Mouse (Mus musculus): ENCODE results near the gene Gm49396.

The Gm49396 gene

DNA sequence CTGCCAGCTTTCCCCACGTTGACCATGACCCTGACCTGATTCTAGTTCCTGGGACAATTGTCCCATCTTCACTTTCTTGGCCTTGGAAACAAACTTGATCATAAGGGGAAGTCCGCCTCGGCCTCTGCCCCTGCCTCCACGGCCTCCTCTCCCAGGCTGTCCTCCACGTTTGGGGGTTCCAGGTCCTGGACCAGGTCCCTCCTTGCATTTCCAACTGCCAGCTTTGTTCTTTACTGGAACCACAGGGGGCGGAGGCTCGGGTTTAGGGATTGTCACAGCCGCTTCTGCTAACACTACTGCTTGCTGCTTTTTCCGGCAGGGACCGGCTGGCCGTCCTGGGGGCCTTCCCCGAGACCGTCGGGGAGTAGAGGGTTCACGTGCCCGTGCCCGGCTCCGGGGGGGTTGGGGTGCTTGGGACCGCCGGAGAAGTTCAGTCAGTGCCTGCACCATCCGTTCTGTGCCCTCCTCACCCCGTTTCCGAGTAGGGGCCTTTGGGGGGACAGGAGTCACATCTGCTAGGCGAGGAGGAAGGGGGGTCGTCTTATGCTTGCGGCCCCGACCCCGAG, 23.4 kb downstream of the Gm49396 start:
- DNase-seq (ENCODE audit: low spot score in 2 of 2), result no peak

DNA sequence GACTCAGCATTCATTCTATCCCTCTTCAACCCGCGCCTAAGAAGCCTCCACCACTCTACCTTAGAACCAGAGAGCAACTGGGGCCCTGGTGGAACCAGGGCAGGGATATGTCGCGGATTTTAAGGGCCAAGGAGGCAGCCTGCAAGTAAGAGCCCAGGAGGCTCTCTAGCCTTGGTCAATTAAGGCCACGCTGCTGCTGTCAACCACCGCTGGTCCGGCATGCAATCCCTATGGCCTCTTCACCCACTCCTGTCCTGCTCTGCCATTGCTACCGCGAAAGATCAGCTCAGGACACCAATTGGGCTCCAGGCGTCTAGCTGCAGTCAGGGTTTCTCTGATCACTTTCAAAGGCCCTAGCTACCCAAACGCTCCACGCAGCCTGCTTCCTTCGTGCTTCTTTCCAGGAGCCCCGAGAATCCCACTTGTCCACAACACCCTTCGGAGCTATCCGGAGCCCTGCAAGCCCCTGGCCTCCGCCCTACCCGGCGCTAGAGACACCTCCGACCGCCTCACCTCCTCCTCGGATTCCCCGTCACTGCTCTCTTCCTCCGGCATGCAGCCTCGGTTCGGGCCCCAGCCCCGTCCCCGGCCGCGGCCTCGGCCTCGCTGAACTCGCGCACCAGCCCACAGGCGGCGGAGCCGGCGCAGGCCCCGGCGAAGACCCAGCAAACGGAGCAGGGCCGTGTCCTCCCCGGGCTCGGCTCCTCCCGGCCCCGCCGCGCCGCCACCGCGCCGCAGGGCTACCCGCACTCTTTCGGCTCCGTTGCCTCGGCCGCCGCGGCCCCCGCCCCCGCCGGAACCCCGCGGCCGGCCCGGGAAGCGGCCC, 24.9 kb downstream of the Gm49396 start:
- DNase-seq (ENCODE audit: low spot score in 2 of 2), result peak; percentile 71 to 83

DNA sequence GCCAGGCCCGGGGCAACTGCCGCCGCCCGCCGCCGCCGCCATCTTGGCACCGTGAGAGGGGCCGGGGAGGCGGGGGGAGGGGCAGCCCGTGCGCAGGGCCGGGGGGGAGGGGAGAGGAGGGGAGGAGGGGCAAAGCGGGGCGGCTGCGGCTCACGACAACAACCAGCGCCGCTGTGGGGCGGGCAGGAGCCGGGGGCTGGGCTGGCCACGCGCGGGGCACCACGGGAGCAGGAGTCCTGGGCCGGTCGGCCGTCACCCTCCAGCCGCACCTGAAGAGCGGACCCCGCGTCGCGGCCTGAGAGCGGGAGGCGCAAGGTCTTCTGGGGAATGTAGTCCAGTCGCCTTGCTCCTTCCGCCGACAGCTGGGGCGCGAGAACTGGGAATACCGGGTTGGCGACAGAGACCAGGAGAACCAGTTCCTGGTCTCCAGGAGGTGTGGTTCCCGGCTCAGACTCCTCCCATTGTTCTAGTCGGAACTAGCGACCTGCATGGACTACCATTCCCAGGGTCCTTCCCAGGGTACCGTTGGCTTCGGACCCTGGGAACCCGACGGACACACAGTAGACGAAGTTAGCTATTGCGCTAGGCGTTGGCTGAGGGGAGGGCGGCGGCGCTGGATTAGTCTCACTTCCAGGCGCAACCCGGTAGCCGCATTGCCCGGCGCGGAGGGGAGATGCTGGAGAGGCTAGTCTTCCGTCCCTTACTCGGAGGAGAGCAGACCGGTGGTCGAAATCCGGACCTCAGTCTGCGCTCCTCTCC, 25.7 kb downstream of the Gm49396 start, which contains the start of gene Kmt2b:
TSS of gene Kmt2b (minus strand) at position 51 of the 759 bp plus-strand sequence.
- DNase-seq (ENCODE audit: low spot score in 2 of 2), result peak; percentile 89 to 95

DNA sequence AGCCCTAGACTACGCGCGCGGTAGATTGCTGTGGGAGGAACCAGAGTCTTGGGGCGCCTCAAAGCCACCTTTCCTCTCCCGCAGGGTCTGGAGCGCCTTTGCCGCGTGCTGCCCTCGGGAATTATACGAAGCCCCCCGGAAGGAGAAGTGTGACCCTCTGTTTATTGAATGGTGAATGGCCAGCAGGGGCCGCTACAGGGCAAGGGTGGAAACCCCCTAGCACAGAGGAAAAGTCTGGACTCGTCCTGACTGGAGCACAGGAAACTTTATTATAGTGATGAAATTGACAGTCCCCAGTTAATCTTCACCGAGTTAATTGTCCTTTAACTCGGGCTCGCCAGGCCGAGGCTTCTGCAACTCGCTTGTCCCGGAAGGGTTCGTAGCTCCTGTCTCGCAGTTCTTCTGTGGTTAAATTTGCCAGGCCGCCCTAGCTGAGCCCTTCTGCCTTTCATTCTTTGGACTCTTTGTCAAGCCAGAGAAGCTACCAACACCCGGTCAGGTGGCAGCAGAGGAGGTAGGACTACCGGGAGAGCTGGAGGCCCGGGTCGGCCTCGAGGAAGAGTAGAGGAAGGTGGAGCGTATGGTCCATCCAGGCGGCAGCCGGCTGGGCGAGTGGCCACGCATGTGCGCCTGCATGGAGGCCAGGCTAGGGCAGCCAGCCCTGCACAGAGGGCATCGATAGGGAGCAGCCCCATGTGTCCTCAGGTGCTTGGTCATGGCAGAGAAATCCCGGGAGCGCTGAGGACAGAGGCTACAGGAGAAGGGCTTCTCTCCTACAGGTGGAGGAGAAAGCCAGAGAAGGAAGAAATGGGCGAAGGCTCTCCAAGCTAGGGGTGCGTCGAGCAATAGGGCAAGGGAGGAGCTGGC, 26.5 kb downstream of the Gm49396 start:
- DNase-seq (ENCODE audit: low spot score in 2 of 2), result peak; percentile 86 to 91

DNA sequence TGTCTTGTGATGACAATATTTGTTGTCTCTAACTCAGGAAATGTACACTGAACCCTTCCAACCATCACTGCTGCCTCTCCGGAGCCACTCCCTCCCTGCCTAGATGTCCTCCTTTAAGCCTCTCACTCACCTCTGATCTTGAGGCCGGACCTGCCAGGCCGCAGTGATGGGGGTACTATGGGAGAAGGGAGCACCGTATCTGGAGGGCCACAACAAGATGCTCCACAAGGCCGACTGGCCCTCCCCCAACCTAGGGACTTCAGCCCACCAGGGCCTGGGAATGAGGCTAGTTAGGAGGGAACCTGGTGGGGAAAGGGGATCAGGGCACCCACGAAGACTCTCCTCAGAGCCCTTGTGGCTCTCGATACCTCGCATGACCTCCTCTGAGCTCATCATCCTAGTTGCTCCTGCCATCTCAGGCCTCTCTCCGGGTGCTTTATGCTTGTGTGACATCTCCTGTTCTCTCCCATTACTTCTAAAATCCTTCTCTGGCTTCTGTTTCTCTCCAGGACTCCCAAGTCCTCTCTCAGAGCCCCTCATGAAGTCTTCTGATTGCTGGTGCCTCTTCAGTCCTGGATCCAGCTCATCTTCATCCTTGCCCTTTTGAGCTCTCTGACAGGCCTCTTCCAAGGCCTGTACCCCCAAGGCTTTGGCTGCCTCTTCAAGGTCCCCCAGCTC, 27.9 kb downstream of the Gm49396 start:
- DNase-seq (ENCODE audit: low spot score in 2 of 2), result no peak

DNA sequence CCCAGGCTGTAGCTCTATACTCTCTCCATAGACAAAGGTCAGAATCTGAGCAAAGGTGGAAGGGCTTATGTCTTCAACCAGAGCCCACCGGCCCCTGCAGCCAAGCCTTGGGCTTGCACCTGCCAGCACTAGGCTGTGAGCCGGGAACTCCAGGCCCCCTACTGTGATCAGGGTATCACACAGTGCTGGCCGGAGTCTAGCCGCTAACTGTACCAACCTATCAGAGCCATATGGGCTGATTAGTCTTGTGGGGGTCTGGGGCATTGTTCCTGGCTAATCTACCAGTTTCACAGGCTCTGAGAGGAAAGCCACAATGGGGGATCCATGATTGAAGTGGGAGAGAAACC, 28.4 kb downstream of the Gm49396 start:
- DNase-seq (ENCODE audit: low spot score in 2 of 2), result no peak

DNA sequence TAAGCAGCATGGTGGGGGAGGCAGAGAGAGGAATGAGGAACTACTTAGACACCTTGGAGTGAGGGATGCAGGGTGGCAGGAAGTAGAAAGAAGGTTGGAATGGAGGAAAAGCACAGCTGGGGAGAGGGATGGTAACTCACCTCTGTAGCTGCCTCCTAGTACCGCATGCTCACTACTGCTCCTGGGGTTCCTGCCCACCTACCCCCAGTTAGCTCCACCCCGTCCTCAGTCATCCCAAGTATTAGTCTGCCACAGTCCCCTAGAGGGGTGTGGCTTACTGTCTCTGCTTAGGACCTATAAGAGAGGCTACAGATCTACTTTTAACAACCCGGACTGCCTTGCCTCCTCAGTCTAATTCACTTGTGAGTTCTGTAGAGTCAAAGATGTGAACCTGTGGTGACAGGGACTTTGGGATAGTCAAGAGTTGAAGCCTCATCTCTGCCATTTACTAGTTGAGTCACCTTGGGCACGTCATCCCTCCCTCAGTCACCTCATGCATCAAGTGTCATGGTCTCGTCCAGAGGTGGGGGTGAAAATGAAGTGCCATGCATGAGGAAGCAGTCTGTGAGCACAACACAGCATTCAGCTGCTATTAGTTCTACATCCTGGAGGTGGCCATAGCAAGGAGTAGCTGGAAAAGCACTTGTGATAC, 29.8 kb downstream of the Gm49396 start:
- no peak for DNase-seq (ENCODE audit: low spot score in 2 of 2)

DNA sequence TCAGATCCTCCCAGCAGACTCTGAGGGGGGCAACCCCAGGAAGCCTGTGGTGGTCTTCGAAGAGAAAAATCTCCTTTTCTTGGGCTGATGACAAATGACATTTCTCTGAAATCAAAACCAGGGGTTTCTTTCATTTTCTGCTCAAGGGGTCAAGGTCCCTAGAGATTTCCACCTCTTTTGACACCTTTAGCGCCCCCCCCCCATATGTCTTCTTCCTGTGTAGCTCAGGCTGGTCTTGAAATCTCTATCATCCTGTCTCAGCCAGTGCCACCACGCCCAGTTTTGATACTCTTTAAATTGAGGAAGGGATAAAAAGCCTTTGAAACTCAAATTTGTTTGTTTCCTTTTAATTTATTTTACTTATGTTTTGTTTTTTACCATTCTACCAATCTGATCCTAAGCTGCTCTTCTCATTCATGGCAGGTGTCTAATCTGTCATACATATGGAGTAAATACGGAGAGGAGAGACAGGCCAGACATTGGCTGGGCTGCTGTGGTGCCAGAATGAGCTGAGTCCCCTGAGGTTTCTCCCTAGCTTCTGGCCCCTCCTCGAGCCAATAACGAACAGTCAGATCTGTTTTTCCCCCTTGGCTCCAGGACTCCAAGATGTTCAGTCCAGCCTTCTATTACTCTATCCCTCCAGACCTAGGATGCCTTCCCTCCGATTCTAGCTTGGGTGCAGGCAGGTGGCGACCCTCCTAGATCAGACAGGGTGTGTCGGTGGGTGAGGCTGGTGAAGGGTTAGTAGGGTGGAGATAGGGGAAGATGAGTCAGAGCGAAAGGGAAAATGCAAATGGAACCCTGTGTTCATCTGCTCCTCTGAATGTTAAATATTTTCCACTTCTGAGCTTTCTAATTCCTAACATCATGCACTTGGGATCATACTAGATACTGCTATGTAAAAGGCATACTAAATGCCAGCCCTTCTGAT, 30.7 kb downstream of the Gm49396 start:
- DNase-seq (ENCODE audit: low spot score in 2 of 2), result no peak

DNA sequence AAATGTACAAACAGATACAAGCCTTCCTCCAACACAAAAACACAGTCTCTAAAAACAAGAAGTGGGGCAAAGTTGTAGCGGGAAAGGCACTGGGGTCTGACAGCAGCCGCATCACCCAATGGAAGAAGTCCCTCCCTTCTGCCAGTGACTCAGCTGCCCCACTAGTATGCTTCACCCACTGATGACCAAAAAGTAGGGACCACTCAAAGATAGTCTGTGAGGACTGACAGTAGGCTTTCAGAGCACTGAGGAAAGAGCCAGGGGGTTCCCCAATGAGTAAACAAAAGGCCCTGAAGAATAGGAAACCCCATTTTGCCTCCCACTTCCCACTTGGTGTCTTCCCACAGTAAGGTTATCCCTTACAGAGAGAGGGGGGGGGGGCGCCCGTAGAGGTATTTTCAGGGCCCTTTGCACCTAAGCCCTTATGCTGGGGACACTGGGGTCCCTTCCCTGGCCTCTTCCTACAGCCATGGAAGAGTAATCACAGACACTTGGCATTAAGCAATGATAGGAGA, 31.4 kb downstream of the Gm49396 start:
- DNase-seq (ENCODE audit: low spot score in 2 of 2), result no peak

DNA sequence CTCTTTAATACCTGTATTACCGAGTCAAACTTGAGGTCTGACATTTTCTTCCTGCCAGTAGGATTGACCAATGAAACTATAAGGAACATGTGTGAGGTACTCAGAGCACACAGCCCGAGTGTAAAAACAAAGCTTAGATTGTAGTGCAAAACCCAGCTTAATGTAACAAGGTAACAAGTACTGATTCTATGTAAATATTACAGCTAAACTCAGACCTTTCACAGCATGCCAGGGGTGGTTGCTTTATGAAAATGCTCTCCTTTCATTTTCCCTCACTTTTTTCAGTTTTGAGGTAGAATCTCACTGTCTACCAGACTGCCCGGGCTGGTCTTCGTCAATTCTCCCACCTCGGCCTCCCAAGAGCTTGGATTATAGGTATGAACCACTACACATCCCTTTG, 32.9 kb downstream of the Gm49396 start:
- DNase-seq (ENCODE audit: low spot score in 2 of 2), result no peak

DNA sequence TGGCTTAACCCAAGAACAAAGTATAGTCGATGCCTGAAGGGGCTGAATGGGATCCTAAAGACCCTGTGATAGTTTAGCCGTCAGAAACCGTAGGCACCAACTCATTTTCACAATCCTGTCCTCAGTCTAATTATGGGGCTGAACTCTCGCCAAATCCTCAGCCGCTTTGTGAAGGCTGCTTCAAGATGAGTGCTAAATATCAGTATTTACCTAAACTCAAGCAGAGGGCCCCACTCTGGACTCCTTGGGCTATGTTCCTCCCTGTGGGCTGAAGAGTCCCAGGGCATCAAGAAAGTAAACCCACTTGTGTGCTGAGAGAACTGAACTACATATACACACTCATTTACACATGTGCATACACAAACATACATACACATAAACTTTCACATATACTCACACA, 33.7 kb downstream of the Gm49396 start:
- no peak for DNase-seq (ENCODE audit: low spot score in 2 of 2)

DNA sequence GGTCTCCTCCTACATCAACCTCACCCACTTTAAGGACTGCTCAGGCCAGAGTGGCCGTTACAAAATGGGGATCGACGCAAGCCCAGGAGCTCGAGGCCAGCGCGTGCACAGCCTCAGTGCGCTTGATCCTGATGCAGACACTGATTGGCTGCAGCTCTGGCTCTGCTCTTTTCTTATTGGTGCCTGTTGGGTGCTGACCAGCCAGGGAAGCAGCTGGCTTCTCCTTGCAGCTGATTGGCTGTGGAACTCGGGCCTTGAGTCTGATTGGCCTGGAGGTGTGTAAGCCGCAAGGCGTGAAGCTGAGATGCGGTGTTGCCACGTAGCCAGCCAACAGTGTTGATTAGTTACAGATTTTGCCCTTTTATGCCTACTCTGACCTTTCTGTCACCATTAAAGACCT, 35.6 kb downstream of the Gm49396 start, which contains the start of gene Zbtb32:
TSS of gene Zbtb32 (minus strand) at position 124 of the 400 bp plus-strand sequence.
- no peak for DNase-seq (ENCODE audit: low spot score in 2 of 2)

DNA sequence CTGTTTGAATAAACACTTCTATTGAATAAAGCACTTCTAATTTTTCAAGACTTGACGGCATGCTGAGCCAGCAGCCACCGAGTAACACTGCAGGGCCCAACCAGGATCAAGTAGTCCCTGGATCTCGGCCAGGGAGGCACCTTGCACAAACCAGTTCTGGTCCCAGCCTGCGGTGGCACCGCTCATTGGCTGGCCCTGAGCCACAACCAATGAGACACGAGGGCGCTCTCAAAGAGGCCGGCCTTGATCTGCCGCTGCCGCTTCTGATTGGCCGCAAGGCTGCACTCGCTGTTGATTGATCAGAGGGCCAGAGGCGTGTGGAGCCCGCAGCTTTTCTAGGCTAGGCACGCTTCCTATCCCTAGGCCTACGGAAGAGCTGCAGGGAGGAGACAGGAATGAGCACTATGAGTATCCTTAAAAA, 36.8 kb downstream of the Gm49396 start:
- DNase-seq (ENCODE audit: low spot score in 2 of 2), result peak; percentile 53 to 86

DNA sequence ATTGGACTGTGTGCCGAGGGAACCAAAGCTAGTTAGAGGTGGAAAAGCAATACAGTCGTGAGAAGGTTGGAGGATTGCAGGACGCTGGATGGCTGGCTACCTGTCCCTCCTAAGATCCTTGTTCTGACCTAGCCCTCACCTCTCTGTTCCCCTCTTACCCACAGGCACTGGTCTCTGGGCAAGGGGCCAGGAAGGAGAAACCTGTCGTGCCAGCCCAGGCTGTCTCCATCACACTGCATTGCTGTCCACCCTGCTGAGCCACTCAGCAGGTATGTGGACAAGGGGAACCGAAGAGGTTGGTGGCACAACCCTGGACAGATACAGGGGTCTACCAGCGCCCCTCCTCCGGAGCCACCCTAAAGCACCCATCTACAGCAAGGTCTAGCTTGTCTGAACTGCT, 37.5 kb downstream of the Gm49396 start:
- DNase-seq (ENCODE audit: low spot score in 2 of 2), result no peak

DNA sequence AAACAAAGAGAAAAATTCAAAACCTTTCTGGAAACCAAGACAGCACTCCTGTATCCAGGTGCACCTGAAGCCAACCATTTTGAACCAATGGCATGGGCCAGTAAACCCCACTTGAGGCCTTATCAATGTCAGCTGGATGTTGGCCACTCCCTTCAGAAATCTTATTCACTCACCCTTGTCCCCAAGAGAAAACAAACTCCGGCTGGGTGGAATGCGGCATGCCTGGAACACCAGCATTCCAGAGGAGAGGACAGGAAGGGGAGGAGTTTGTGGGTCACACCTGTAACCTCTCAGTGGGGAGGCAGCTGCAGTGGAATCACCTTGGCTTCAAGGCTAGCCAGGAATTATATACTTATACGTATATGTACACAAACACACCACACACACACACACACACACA, 39.4 kb downstream of the Gm49396 start:
- DNase-seq (ENCODE audit: low spot score in 2 of 2), result no peak

DNA sequence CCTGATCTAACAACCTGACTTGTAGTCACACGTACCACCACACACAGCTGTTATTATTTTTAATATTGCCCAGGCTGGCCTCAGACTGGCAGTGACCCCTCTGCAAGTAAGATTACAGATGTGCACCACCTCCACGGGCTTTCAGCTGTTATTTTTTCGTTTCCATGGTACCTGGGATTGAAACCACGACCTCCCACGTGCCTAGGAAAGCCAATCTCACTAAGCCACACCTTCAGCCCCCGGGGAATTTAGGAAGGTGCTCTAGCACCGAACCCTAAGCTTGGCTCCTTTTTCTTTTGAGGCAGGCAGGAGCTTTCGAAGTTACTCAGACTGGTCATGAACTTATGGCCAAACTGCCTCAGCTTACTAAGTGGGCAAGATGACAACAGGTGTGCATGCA, 41.3 kb downstream of the Gm49396 start:
- DNase-seq (ENCODE audit: low spot score in 2 of 2), result no peak

DNA sequence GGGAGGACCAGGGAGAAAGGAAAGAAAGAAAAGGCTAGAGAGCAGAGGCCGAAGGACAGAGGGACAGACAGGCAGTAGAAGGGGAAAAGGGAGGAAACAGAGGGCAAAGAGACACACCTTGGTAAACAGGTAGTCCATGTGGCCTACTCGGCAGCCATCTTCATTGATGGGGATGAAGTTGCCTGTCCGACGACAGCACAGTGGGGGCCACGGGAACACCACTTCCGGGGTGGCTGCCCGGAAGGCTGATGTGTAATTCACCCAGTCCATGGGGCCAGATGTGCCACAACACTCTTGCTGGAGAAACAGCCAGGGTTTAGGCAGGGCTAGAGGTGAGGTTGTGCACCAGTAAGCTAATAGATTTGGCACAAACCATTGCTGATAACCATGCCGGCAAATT, 41.8 kb downstream of the Gm49396 start:
- no peak for DNase-seq (ENCODE audit: low spot score in 2 of 2)

DNA sequence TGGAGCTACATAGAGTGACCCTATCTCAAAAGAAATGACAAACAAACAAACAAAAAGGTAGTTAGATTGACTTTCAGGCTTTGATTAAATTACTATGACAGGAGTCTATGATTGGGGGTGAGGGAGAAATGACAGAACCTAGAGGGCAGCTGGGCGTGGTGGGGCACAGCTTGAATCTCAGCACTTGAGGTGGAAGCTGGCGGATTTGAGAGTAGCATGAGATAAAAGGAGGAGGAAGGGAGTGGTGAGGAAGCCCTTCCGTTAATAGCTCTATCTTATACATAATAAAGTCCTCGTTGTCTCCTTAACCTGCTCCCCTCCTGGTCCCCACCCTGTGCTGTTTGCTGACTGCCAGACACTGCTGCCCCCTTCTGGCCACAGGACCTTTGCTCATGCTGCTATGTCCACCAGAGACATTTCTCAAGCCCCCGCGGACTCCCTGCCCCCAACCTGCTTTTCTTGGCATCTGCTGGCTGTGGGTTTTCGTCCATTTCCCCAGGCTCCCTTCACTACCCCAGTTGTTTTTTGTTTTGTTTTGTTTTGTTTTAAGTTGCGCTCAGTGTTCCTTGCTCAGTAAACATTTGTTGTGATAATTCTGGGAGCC, 44.7 kb downstream of the Gm49396 start:
- DNase-seq (ENCODE audit: low spot score in 2 of 2), result peak; percentile 39 to 82

DNA sequence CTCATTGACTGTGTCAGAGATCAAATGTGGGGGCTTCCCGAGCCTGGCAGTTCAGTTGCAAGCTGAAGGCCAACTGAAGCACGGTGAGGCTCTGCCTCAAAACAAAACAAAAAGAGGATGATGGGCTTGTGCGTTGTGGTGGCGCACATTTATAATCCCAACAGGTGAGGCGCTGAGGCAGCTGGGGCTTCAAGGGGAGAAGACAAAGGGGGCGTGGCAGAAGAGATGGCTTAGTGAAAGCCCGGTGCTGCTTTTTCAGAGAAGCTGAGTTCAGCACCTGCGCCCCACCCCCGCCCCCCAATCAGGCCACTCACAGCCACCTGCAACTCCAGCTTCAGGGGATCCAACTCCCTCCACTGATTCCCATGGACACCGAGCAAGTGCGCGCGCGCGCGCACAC, 45.3 kb downstream of the Gm49396 start:
- DNase-seq (ENCODE audit: low spot score in 2 of 2), result no peak

Data from spleen, postnatal 10 days (tissue).